Mouse (Mus musculus): ENCODE data around the gene Zfp874a. TPM values are rescaled to one million over a fixed set of nuclear protein-coding genes. Genes with fewer than 3 reads are reported as not detected.
"Not testable (repeated sequence)": the region's sequence is repeated elsewhere in the genome, so short reads cannot be mapped to it uniquely, and the experiment has no call there.

Zfp874a gene
- polyA plus RNA-seq, 1 experiment from 2014 or later = 6.0 TPM

- H3K9me3 ChIP-seq (replicated peaks); DNase-seq (ENCODE audit: low spot score); H3K36me3 ChIP-seq; H3K4me3 ChIP-seq; H3K4me1 ChIP-seq; H3K27ac ChIP-seq (replicated peaks); H3K27me3 ChIP-seq (ENCODE audit: low read depth, poor library complexity, severe bottlenecking): not testable (repeated sequence)
These were observed 25.7 kb downstream of the Zfp874a start for GRCm38 (mm10) chr13:67425699-67426098.

- not testable (repeated sequence) for H3K36me3 ChIP-seq; H3K27ac ChIP-seq (replicated peaks); H3K27me3 ChIP-seq (ENCODE audit: low read depth, poor library complexity, severe bottlenecking); DNase-seq (ENCODE audit: low spot score); H3K9me3 ChIP-seq (replicated peaks); H3K4me1 ChIP-seq; H3K4me3 ChIP-seq
- 77% methylated on average over 2 of the region's 2 CpGs for WGBS
These were observed 28.9 kb downstream of the Zfp874a start for GRCm38 (mm10) chr13:67422532-67422931.

- H3K9me3 ChIP-seq (replicated peaks) = no peaks in the 10 kb centered on the region
- no peaks in the 10 kb centered on the region for H3K36me3 ChIP-seq
- peaks cover 10% of the 10 kb centered on the region for H3K4me1 ChIP-seq
- DNase-seq (ENCODE audit: low spot score) = peak; percentile 68
- WGBS = 3% methylated on average over 22 of the region's 22 CpGs
- H3K27ac ChIP-seq (replicated peaks) = peak within 1 kb of the TSS; percentile 69
- H3K27me3 ChIP-seq (ENCODE audit: low read depth, poor library complexity, severe bottlenecking) = no peaks in the 10 kb centered on the region
- H3K4me3 ChIP-seq = peak within 1 kb of the TSS; percentile 74
These were observed 30.1 kb downstream of the Zfp874a start, which contains the start of gene Zfp459 for GRCm38 (mm10) chr13:67421207-67421857. Gene Zfp459, minus strand, starts transcription at chr13:67421418.

- peak overlapping the region; percentile 69 for H3K27ac ChIP-seq (replicated peaks)
- no peaks in the 10 kb centered on the region for H3K36me3 ChIP-seq
- peak overlapping the region; percentile 74 for H3K4me3 ChIP-seq
- peaks cover 10% of the 10 kb centered on the region for H3K4me1 ChIP-seq
- no peaks in the 10 kb centered on the region for H3K9me3 ChIP-seq (replicated peaks)
- DNase-seq (ENCODE audit: low spot score) = no peak
- H3K27me3 ChIP-seq (ENCODE audit: low read depth, poor library complexity, severe bottlenecking) = no peaks in the 10 kb centered on the region
- WGBS = 37% methylated on average over 11 of the region's 11 CpGs
These were observed 30.7 kb downstream of the Zfp874a start for GRCm38 (mm10) chr13:67420558-67421206.

DNA sequence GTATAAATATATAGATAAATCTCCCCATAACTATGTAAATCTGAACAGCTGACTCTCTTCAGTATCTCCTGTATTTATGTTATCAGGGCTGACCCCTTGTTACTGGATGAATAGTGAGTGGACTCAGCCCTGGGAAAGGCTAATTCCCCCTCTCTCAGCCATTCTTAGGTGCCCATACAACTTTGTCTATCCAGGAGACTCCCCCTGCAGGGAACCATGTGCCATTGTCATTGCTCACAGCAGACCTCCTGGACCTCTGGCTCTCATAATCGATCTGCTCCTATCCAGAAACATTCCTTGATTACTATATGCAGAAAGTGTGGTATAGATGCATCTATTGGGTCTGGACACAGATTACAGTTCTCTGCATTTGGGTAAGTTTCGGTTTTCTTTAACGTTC lies 34.6 kb downstream of the Zfp874a start:
- WGBS = 91% methylated on average over 3 of the region's 3 CpGs
- no peak overlapping the region for H3K27ac ChIP-seq (replicated peaks)
- no peak overlapping the region for H3K4me3 ChIP-seq
- H3K27me3 ChIP-seq (ENCODE audit: low read depth, poor library complexity, severe bottlenecking) = no peaks in the 10 kb centered on the region
- no peak for DNase-seq (ENCODE audit: low spot score)
- peaks cover 9% of the 10 kb centered on the region for H3K4me1 ChIP-seq
- no peaks in the 10 kb centered on the region for H3K36me3 ChIP-seq
- no peaks in the 10 kb centered on the region for H3K9me3 ChIP-seq (replicated peaks)

GRCm38 (mm10) chr13:67415759-67416158 lies 35.7 kb downstream of the Zfp874a start:
- no peak for DNase-seq (ENCODE audit: low spot score)
- no peak overlapping the region for H3K27ac ChIP-seq (replicated peaks)
- WGBS = 87% methylated on average over 6 of the region's 6 CpGs
- no peaks in the 10 kb centered on the region for H3K36me3 ChIP-seq
- H3K4me3 ChIP-seq = no peak overlapping the region
- no peaks in the 10 kb centered on the region for H3K27me3 ChIP-seq (ENCODE audit: low read depth, poor library complexity, severe bottlenecking)
- H3K4me1 ChIP-seq = peaks cover 2% of the 10 kb centered on the region
- H3K9me3 ChIP-seq (replicated peaks) = no peaks in the 10 kb centered on the region

- H3K27ac ChIP-seq (replicated peaks); DNase-seq (ENCODE audit: low spot score): not testable (repeated sequence)
These were observed 37.8 kb downstream of the Zfp874a start for GRCm38 (mm10) chr13:67413634-67414033.

GRCm38 (mm10) chr13:67399183-67399903 lies 52.1 kb downstream of the Zfp874a start, which contains the start of gene Zfp429:
Gene Zfp429, minus strand, starts transcription at chr13:67399819.
- peak; percentile 62 for DNase-seq (ENCODE audit: low spot score)
- not testable (repeated sequence) for H3K4me1 ChIP-seq; H3K9me3 ChIP-seq (replicated peaks); H3K36me3 ChIP-seq; H3K27me3 ChIP-seq (ENCODE audit: low read depth, poor library complexity, severe bottlenecking)
- Histone ChIP-seq H3K4me3 (peak within 1 kb of the TSS; percentile 69), H3K27ac (replicated peaks) (peak within 1 kb of the TSS; percentile 79)
- 5% methylated on average over 16 of the region's 16 CpGs for WGBS

More at GRCm38 (mm10) chr13:67413634-67414033, 37.8 kb downstream of the Zfp874a start:
- not testable (repeated sequence) for H3K27me3 ChIP-seq (ENCODE audit: low read depth, poor library complexity, severe bottlenecking); H3K4me1 ChIP-seq; H3K36me3 ChIP-seq; H3K4me3 ChIP-seq; H3K9me3 ChIP-seq (replicated peaks)
- WGBS = 89% methylated on average over 3 of the region's 3 CpGs

- not testable (repeated sequence) for H3K9me3 ChIP-seq (replicated peaks); DNase-seq (ENCODE audit: low spot score); H3K27ac ChIP-seq (replicated peaks); H3K27me3 ChIP-seq (ENCODE audit: low read depth, poor library complexity, severe bottlenecking); H3K4me1 ChIP-seq; H3K4me3 ChIP-seq; H3K36me3 ChIP-seq
- 67% methylated on average over 3 of the region's 3 CpGs for WGBS
These were observed 75.2 kb downstream of the Zfp874a start for GRCm38 (mm10) chr13:67376255-67376654.

DNA sequence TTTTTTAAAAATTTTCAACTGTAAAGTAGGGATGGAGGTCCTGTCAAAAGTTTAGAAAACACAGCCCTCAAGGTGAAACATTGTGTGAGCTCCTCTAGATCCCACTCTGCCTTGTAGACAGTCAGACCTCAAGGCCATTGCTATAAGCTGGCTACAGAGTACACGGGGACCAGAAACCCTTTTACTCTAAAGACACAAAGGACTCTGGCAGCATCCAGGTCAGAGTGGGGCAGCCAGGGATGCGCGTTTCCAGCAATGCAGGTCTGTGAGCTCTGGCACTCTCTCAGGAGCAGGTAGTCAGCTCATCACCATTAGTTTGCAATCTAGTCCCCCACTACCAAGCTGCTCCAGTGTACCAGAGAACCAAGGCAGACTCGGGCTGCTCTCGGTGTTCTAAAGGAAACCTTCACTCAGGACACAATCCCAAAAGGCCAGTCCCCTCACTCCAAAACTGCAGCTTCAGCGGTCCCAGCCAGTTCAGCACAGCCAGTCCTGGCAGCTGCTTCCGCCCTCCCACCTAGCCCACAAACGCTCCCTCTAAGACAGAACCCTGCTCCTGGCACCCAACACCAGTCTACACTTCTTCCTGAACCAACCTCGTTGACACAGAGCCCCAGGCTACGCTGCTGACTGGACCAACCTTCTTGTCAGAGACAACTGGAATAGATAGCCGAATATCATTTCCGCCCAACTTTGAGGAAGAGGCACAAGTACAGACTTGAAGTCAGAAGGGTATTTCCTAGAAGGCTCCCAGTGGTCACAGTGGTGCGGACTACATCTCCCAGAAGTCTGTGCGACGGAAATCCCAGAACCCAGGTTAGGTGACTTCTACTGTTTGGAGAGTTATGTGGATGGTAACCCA lies 76.1 kb downstream of the Zfp874a start, which contains the start of the genes Gm28041 and Zfp456:
Gene Gm28041 (minus strand): TSS at position 684 of the 862 bp plus-strand sequence.
Gene Zfp456 (minus strand): TSS at position 761 of the 862 bp plus-strand sequence.
- not testable (repeated sequence) for H3K4me1 ChIP-seq; H3K36me3 ChIP-seq; H3K9me3 ChIP-seq (replicated peaks); H3K27me3 ChIP-seq (ENCODE audit: low read depth, poor library complexity, severe bottlenecking)
- peak; percentile 51 for DNase-seq (ENCODE audit: low spot score)
- H3K27ac ChIP-seq (replicated peaks) = 0 out of 2 replicates have a peak within 1 kb of the TSS, but pooled peaks have one; percentile 59
- WGBS = 18% methylated on average over 13 of the region's 15 CpGs
- peak within 1 kb of the TSS; percentile 50 for H3K4me3 ChIP-seq

Data from midbrain, embryonic 10.5 days (tissue).